ENCODE assay signal across 8 mouse cellular contexts in genomic region chr2:27926478-27927165, GRCm38 (mm10). TPM values are rescaled to one million over a fixed set of nuclear protein-coding genes. Genes with fewer than 3 reads are reported as not detected.
DNase-seq lines count a peak whose midpoint lies in the region; ATAC-seq and TF ChIP-seq lines count a peak whose summit lies in the region.

No protein-coding gene starts in this region.

- H3K4me1 ChIP-seq in E14TG2a.4 (replicated peaks; ENCODE audit: low read depth, low read length) = no peaks in the 10 kb centered on the region
- no peaks in the 10 kb centered on the region for H3K4me1 ChIP-seq in lung, postnatal 0 days (ENCODE audit: insufficient read depth, low read depth, low read length)

- no peaks in the 10 kb centered on the region for H3K9me3 ChIP-seq in E14TG2a.4 (ENCODE audit: low read length)
- H3K9me3 ChIP-seq in lung, postnatal 0 days (ENCODE audit: low read length) = no peaks in the 10 kb centered on the region

- WGBS in lung, postnatal 0 days = 43% methylated on average over 7 of the region's 7 CpGs

- peak; percentile 19 for DNase-seq in A20 (ENCODE audit: low read depth, low spot score)
- peak; percentile 72 to 78 for DNase-seq in cerebellum, adult 18-20 months
- DNase-seq in frontal cortex, adult 2 months (ENCODE audit: extremely low spot score in 1 of 2, low spot score in 1 of 2) = peak; percentile 44 to 91
- DNase-seq in kidney, postnatal 36 days = peak; percentile 35 to 76
- DNase-seq in lung, postnatal 0 days (ENCODE audit: low spot score) = peak; percentile 59
- DNase-seq in right cerebral cortex, postnatal 36 days (ENCODE audit: low spot score in 2 of 2) = peak; percentile 49 to 56
- no peak for DNase-seq in thymus, adult 18-20 months

- no peaks in the 10 kb centered on the region for H3K36me3 ChIP-seq in E14TG2a.4 (ENCODE audit: insufficient read depth, low read length)
- H3K36me3 ChIP-seq in lung, postnatal 0 days (ENCODE audit: insufficient read depth, low read length) = no peaks in the 10 kb centered on the region

- H3K27me3 ChIP-seq in E14TG2a.4 (ENCODE audit: insufficient read depth, low read length) = no peaks in the 10 kb centered on the region
- H3K27me3 ChIP-seq in lung, postnatal 0 days (replicated peaks; ENCODE audit: insufficient read depth, low read length) = no peaks in the 10 kb centered on the region

- no peak overlapping the region for H3K4me3 ChIP-seq in E14TG2a.4 (replicated peaks; ENCODE audit: low read length)
- no peak overlapping the region for H3K4me3 ChIP-seq in lung, postnatal 0 days (ENCODE audit: low read depth, low read length)

- H3K4me2 ChIP-seq in lung, postnatal 0 days (replicated peaks; ENCODE audit: low read depth, low read length) = no peak overlapping the region

- TF ChIP-seq EP300 in lung, postnatal 0 days (IDR thresholded peaks at IDR 0.05) = no peak

- ATAC-seq in lung, postnatal 0 days = peak; percentile 35; the same call in 1 of the 2 replicates

- peak; percentile 24; the same call in 1 of the 2 replicates for TF ChIP-seq CTCF in E14TG2a.4 (conservative IDR thresholded peaks at IDR 0.05; ENCODE audit: low read length)
- TF ChIP-seq CTCF in lung, postnatal 0 days (IDR thresholded peaks at IDR 0.05) = peak; percentile 84

- H3K9ac ChIP-seq in lung, postnatal 0 days (replicated peaks; ENCODE audit: low read depth) = no peak overlapping the region

- H3K27ac ChIP-seq in lung, postnatal 0 days (ENCODE audit: low read length) = no peak overlapping the region

RNA-seq across cellular contexts. Expression of gene Col5a1, which starts 40.4 kb away (rescaled TPM):
- polyA plus RNA-seq in frontal cortex, adult 2 months (2012; rRNA removed) = 12.8 and 16.4 TPM in 2 replicates
- polyA plus RNA-seq in lung, postnatal 0 days (2015; fragmentation: Nextera tagmentation; extraction: Ambion mirVana) = 47.7 and 50.7 TPM in 2 replicates

Comparison
In these comparisons a context has a peak if more than half of its experiments do, and no peak if none do; other contexts are left out.
1. DNase-seq: peak in A20 (single experiment), cerebellum, adult 18-20 months (2 of 2), frontal cortex, adult 2 months (2 of 2), kidney, postnatal 36 days (2 of 2), lung, postnatal 0 days (single experiment) and right cerebral cortex, postnatal 36 days (2 of 2); none in thymus, adult 18-20 months (0 of 2).